Mouse (Mus musculus) intestine, embryonic 15.5 days (tissue): ENCODE results near the gene Tut7. TPM values are rescaled to one million over a fixed set of nuclear protein-coding genes. Genes with fewer than 3 reads are reported as not detected.
A peak's percentile ranks its signal among the peaks of the same experiment; 100 is the strongest.

Source experiments
- ATAC-seq: fragments of 200-750 bp; cut with Nextera tagmentation; 2 replicates; pipeline ENCODE4 v1.8.0; 2017; ENCODE audit warnings: moderate TSS enrichment, moderate library complexity
- H3K27ac ChIP-seq: fragments of 300-500 bp; sonication (generic); 2 replicates; pipeline ENCODE4 v1.5.1; 2015; ENCODE audit warnings: mild to moderate bottlenecking, inconsistent platforms
- H3K27me3 ChIP-seq: fragments of 300-500 bp; sonication (generic); replicated peaks from 2 replicates; pipeline ENCODE4 v1.6.1; 2015; ENCODE audit warnings: inconsistent platforms
- H3K36me3 ChIP-seq: fragments of 300-500 bp; sonication (generic); 2 replicates; pipeline ENCODE4 v1.6.1; 2015; ENCODE audit warnings: inconsistent platforms
- H3K4me1 ChIP-seq: fragments of 300-500 bp; sonication (generic); replicated peaks from 2 replicates; pipeline ENCODE4 v1.6.1; 2015; ENCODE audit warnings: inconsistent platforms
- H3K4me2 ChIP-seq: fragments of 300-500 bp; sonication (generic); replicated peaks from 2 replicates; pipeline ENCODE4 v1.6.1; 2015; ENCODE audit warnings: mild to moderate bottlenecking, inconsistent platforms
- H3K4me3 ChIP-seq: fragments of 300-500 bp; sonication (generic); replicated peaks from 2 replicates; pipeline ENCODE4 v1.5.1; 2015; ENCODE audit warnings: inconsistent platforms
- H3K9ac ChIP-seq: fragments of 300-500 bp; sonication (generic); 2 replicates; pipeline ENCODE4 v1.6.1; 2015; ENCODE audit warnings: inconsistent platforms
- H3K9me3 ChIP-seq: fragments of 300-500 bp; sonication (generic); 2 replicates; pipeline ENCODE4 v1.6.1; 2016; ENCODE audit warnings: inconsistent platforms
- WGBS: fragments of 180-500 bp; shearing (Covaris S2); methylation state at CpG from one replicate; pipeline ENCODE4 v1.1.7; 2015; 5-methylcytosine and 5-hydroxymethylcytosine counted together
- polyA plus RNA-seq: library from polyadenylated mRNA; unstranded; fragments of >200 nt; fragmentation: Nextera tagmentation; extraction: Ambion mirVana; gene quantifications from 2 replicates; pipeline ENCODE4 v1.2.1, GENCODE M21; 2015

The Tut7 gene
- polyA plus RNA-seq, 1 experiment from 2014 or later: 43.6 TPM

GRCm38 (mm10) chr13:59820836-59821235, 2.1 kb downstream of the Tut7 start:
- Histone ChIP-seq H3K4me3 (0 out of 2 replicates have a peak overlapping the region, but pooled peaks have one; percentile 6), H3K9me3 (no peaks in the 10 kb centered on the region), H3K9ac (no peak overlapping the region), H3K4me2 (peak overlapping the region; percentile 48), H3K27ac (no peak overlapping the region), H3K4me1 (peaks cover 21% of the 10 kb centered on the region), H3K36me3 (peaks cover 5% of the 10 kb centered on the region; the same call in 1 of the 2 replicates), H3K27me3 (no peaks in the 10 kb centered on the region)
- WGBS: 61% methylated on average over 3 of the region's 3 CpGs
- ATAC-seq: no peak

GRCm38 (mm10) chr13:59820114-59820513, 2.8 kb downstream of the Tut7 start:
- ATAC-seq: no peak
- Histone ChIP-seq H3K27me3 (no peaks in the 10 kb centered on the region), H3K27ac (no peak overlapping the region), H3K9me3 (no peaks in the 10 kb centered on the region), H3K4me3 (no peak overlapping the region), H3K4me2 (peak overlapping the region; percentile 29), H3K36me3 (peaks cover 8% of the 10 kb centered on the region; the same call in 1 of the 2 replicates), H3K4me1 (peaks cover 21% of the 10 kb centered on the region), H3K9ac (no peak overlapping the region)
- 65% methylated on average over 4 of the region's 4 CpGs for WGBS

GRCm38 (mm10) chr13:59817352-59817751, 5.6 kb downstream of the Tut7 start:
- H3K4me3 ChIP-seq: no peak overlapping the region
- peaks cover 21% of the 10 kb centered on the region for H3K4me1 ChIP-seq
- no peak overlapping the region for H3K27ac ChIP-seq
- no peaks in the 10 kb centered on the region for H3K27me3 ChIP-seq
- peaks cover 12% of the 10 kb centered on the region; the same call in 1 of the 2 replicates for H3K36me3 ChIP-seq
- H3K9me3 ChIP-seq: no peaks in the 10 kb centered on the region
- no peak for ATAC-seq
- WGBS: 89% methylated on average over 4 of the region's 4 CpGs
- no peak overlapping the region for H3K4me2 ChIP-seq
- H3K9ac ChIP-seq: no peak overlapping the region

GRCm38 (mm10) chr13:59814109-59814591, 8.8 kb downstream of the Tut7 start:
- Histone ChIP-seq H3K4me2 (no peak overlapping the region), H3K9me3 (no peaks in the 10 kb centered on the region), H3K27ac (no peak overlapping the region), H3K4me3 (no peak overlapping the region), H3K36me3 (peaks cover 14% of the 10 kb centered on the region), H3K4me1 (0 out of 2 replicates have a peak, but pooled peaks cover 7% of the 10 kb centered on the region), H3K27me3 (no peaks in the 10 kb centered on the region), H3K9ac (no peak overlapping the region)
- WGBS: 75% methylated on average over 6 of the region's 6 CpGs
- ATAC-seq: peak; percentile 93

- Histone ChIP-seq H3K27ac (no peak overlapping the region), H3K4me2 (no peak overlapping the region), H3K4me1 (no peaks in the 10 kb centered on the region), H3K9ac (no peak overlapping the region), H3K9me3 (no peaks in the 10 kb centered on the region), H3K36me3 (peaks cover 25% of the 10 kb centered on the region), H3K4me3 (no peak overlapping the region), H3K27me3 (no peaks in the 10 kb centered on the region)
- no peak for ATAC-seq
- 95% methylated on average over 3 of the region's 3 CpGs for WGBS
Measured at GRCm38 (mm10) chr13:59811581-59811980, 11.4 kb downstream of the Tut7 start.

GRCm38 (mm10) chr13:59801000-59801399, 21.9 kb downstream of the Tut7 start:
- Histone ChIP-seq H3K36me3 (peaks cover 66% of the 10 kb centered on the region), H3K27me3 (no peaks in the 10 kb centered on the region), H3K9ac (no peak overlapping the region), H3K4me3 (no peak overlapping the region), H3K9me3 (no peaks in the 10 kb centered on the region), H3K27ac (no peak overlapping the region), H3K4me1 (no peaks in the 10 kb centered on the region), H3K4me2 (no peak overlapping the region)
- 83% methylated on average over 6 of the region's 6 CpGs for WGBS
- peak; percentile 51; the same call in 1 of the 2 replicates for ATAC-seq

- Histone ChIP-seq H3K27me3 (no peaks in the 10 kb centered on the region), H3K9ac (no peak overlapping the region), H3K4me3 (no peak overlapping the region), H3K27ac (no peak overlapping the region), H3K36me3 (peaks cover 64% of the 10 kb centered on the region), H3K9me3 (no peaks in the 10 kb centered on the region), H3K4me1 (0 out of 2 replicates have a peak, but pooled peaks cover 2% of the 10 kb centered on the region), H3K4me2 (no peak overlapping the region)
- 87% methylated on average over 2 of the region's 2 CpGs for WGBS
- ATAC-seq: no peak
Measured at GRCm38 (mm10) chr13:59800077-59800476, 22.9 kb downstream of the Tut7 start.

GRCm38 (mm10) chr13:59798306-59798705, 24.6 kb downstream of the Tut7 start:
- H3K4me3 ChIP-seq: no peak overlapping the region
- 88% methylated on average over 1 of the region's 1 CpGs for WGBS

GRCm38 (mm10) chr13:59796466-59796848, 26.5 kb downstream of the Tut7 start:
- Histone ChIP-seq H3K36me3 (peaks cover 67% of the 10 kb centered on the region), H3K27ac (no peak overlapping the region), H3K9ac (no peak overlapping the region), H3K4me3 (no peak overlapping the region), H3K4me2 (no peak overlapping the region), H3K4me1 (0 out of 2 replicates have a peak, but pooled peaks cover 2% of the 10 kb centered on the region), H3K9me3 (no peaks in the 10 kb centered on the region), H3K27me3 (no peaks in the 10 kb centered on the region)
- WGBS: 88% methylated on average over 9 of the region's 9 CpGs
- ATAC-seq: peak; percentile 24; the same call in 1 of the 2 replicates

More at GRCm38 (mm10) chr13:59798306-59798705, 24.6 kb downstream of the Tut7 start:
- Histone ChIP-seq H3K9ac (no peak overlapping the region), H3K4me1 (0 out of 2 replicates have a peak, but pooled peaks cover 2% of the 10 kb centered on the region), H3K27ac (no peak overlapping the region), H3K27me3 (no peaks in the 10 kb centered on the region), H3K4me2 (no peak overlapping the region), H3K36me3 (peaks cover 61% of the 10 kb centered on the region), H3K9me3 (no peaks in the 10 kb centered on the region)
- ATAC-seq: no peak

GRCm38 (mm10) chr13:59795807-59796465, 27.0 kb downstream of the Tut7 start:
- Histone ChIP-seq H3K27me3 (no peaks in the 10 kb centered on the region), H3K4me1 (0 out of 2 replicates have a peak, but pooled peaks cover 2% of the 10 kb centered on the region), H3K36me3 (peaks cover 64% of the 10 kb centered on the region), H3K9me3 (no peaks in the 10 kb centered on the region), H3K4me3 (no peak overlapping the region), H3K9ac (no peak overlapping the region), H3K27ac (no peak overlapping the region), H3K4me2 (no peak overlapping the region)
- 86% methylated on average over 6 of the region's 6 CpGs for WGBS
- peak; percentile 92 for ATAC-seq

- WGBS: 97% methylated on average over 1 of the region's 1 CpGs
- Histone ChIP-seq H3K9me3 (no peaks in the 10 kb centered on the region), H3K36me3 (peaks cover 60% of the 10 kb centered on the region), H3K27ac (no peak overlapping the region), H3K4me3 (no peak overlapping the region), H3K27me3 (no peaks in the 10 kb centered on the region), H3K4me1 (0 out of 2 replicates have a peak, but pooled peaks cover 2% of the 10 kb centered on the region), H3K9ac (no peak overlapping the region), H3K4me2 (no peak overlapping the region)
- ATAC-seq: no peak
Measured at GRCm38 (mm10) chr13:59794786-59795185, 28.2 kb downstream of the Tut7 start.

- ATAC-seq: no peak
Measured at GRCm38 (mm10) chr13:59782145-59782544, 40.8 kb downstream of the Tut7 start, which contains the start of gene Gm49354. Gm49354 (minus strand) TSS chr13:59782245.

More at GRCm38 (mm10) chr13:59782145-59782544, 40.8 kb downstream of the Tut7 start, which contains the start of gene Gm49354:
- Histone ChIP-seq H3K4me1 (no peaks in the 10 kb centered on the region), H3K36me3 (peaks cover 69% of the 10 kb centered on the region), H3K27me3 (no peaks in the 10 kb centered on the region), H3K9ac (no peak within 1 kb of the TSS), H3K9me3 (no peaks in the 10 kb centered on the region), H3K27ac (no peak within 1 kb of the TSS), H3K4me2 (no peak within 1 kb of the TSS), H3K4me3 (no peak within 1 kb of the TSS)
- 78% methylated on average over 7 of the region's 7 CpGs for whole genome bisulfite sequencing
